Mouse (Mus musculus) layer of hippocampus, adult 2 months (tissue): ENCODE measurements at regions not wholly inside any gene's neighbourhood (a gene's known extent, or its start where the extent isn't known, plus 50 kb on each side); places are given as distances from the start of the nearest gene placed in this dataset.

Source experiments
- DNase-seq, 2 experiments: peaks; one replicate each; pipeline ENCODE4 v3.0.0; 2022; ENCODE audit warnings: low spot score in 2 of 2
- H3K27ac ChIP-seq: fragments of 200-600 bp; 2 replicates; pipeline ENCODE4 v1.8.1; 2022
- H3K4me3 ChIP-seq: fragments of 200-600 bp; 2 replicates; pipeline ENCODE4 v1.8.1; 2022; ENCODE audit warnings: mild to moderate bottlenecking
- CTCF ChIP-seq: fragments of 200-600 bp; conservative IDR thresholded peaks from 2 replicates; pipeline ENCODE4 v1.8.1; 2022; ENCODE audit warnings: antibody characterized with exemption, mild to moderate bottlenecking, moderate library complexity

GRCm38 (mm10) chr4:150800774-150801173 is 52.9 kb upstream of the Errfi1 start:
- no peak overlapping the region for H3K27ac ChIP-seq
- H3K4me3 ChIP-seq: no peak overlapping the region
- no peak for DNase-seq
- TF ChIP-seq CTCF: no peak

GRCm38 (mm10) chr4:150799550-150800398 is 53.9 kb upstream of the Errfi1 start:
- H3K4me3 ChIP-seq: no peak overlapping the region
- DNase-seq: peak in 1 of 2 experiments; percentile 19
- H3K27ac ChIP-seq: peak overlapping the region; percentile 85
- no peak for TF ChIP-seq CTCF

- H3K4me3 ChIP-seq: peak overlapping the region; percentile 6; the same call in 1 of the 2 replicates
Observed at GRCm38 (mm10) chr4:150798783-150799530, 54.8 kb upstream of the Errfi1 start.

GRCm38 (mm10) chr4:150798281-150798680 is 55.4 kb upstream of the Errfi1 start:
- DNase-seq: no peak
- Histone ChIP-seq H3K4me3 (peak overlapping the region; percentile 6; the same call in 1 of the 2 replicates), H3K27ac (peak overlapping the region; percentile 85)
- no peak for TF ChIP-seq CTCF

More at GRCm38 (mm10) chr4:150798783-150799530, 54.8 kb upstream of the Errfi1 start:
- peak; percentile 46 to 52 for DNase-seq
- peak overlapping the region; percentile 85 for H3K27ac ChIP-seq
- no peak for TF ChIP-seq CTCF

GRCm38 (mm10) chr4:150797057-150797456 is 56.7 kb upstream of the Errfi1 start:
- DNase-seq: no peak
- TF ChIP-seq CTCF: no peak
- Histone ChIP-seq H3K27ac (no peak overlapping the region), H3K4me3 (no peak overlapping the region)

GRCm38 (mm10) chr4:150794878-150795277 is 58.8 kb upstream of the Errfi1 start:
- DNase-seq: no peak
- TF ChIP-seq CTCF: no peak
- no peak overlapping the region for H3K4me3 ChIP-seq
- H3K27ac ChIP-seq: no peak overlapping the region

- DNase-seq: no peak
- TF ChIP-seq CTCF: no peak
- Histone ChIP-seq H3K27ac (no peak overlapping the region), H3K4me3 (no peak overlapping the region)
Observed at GRCm38 (mm10) chr4:150794257-150794794, 59.4 kb upstream of the Errfi1 start.

GRCm38 (mm10) chr4:150793146-150793545 is 60.6 kb upstream of the Errfi1 start:
- no peak for DNase-seq
- H3K4me3 ChIP-seq: no peak overlapping the region

GRCm38 (mm10) chr4:150789166-150789565 is 64.6 kb upstream of the Errfi1 start:
- Histone ChIP-seq H3K27ac (no peak overlapping the region), H3K4me3 (no peak overlapping the region)
- TF ChIP-seq CTCF: no peak
- DNase-seq: no peak

More at GRCm38 (mm10) chr4:150793146-150793545, 60.6 kb upstream of the Errfi1 start:
- TF ChIP-seq CTCF: no peak
- H3K27ac ChIP-seq: no peak overlapping the region

GRCm38 (mm10) chr4:150787113-150787512 is 66.6 kb upstream of the Errfi1 start:
- no peak for DNase-seq
- H3K27ac ChIP-seq: no peak overlapping the region
- no peak overlapping the region for H3K4me3 ChIP-seq
- TF ChIP-seq CTCF: no peak

- Histone ChIP-seq H3K4me3 (no peak overlapping the region), H3K27ac (no peak overlapping the region)
- DNase-seq: no peak
- no peak for TF ChIP-seq CTCF
Observed at GRCm38 (mm10) chr4:150786651-150787050, 67.1 kb upstream of the Errfi1 start.

GRCm38 (mm10) chr4:150784491-150785451 is 68.9 kb upstream of the Errfi1 start:
- Histone ChIP-seq H3K27ac (no peak overlapping the region; the same call in 1 of the 2 replicates), H3K4me3 (no peak overlapping the region)
- no peak for TF ChIP-seq CTCF
- no peak for DNase-seq
